Mouse (Mus musculus): ENCODE measurements at regions not wholly inside any gene's neighbourhood (a gene's known extent, or its start where the extent isn't known, plus 50 kb on each side); places are given as distances from the start of the nearest gene placed in this dataset.

DNA sequence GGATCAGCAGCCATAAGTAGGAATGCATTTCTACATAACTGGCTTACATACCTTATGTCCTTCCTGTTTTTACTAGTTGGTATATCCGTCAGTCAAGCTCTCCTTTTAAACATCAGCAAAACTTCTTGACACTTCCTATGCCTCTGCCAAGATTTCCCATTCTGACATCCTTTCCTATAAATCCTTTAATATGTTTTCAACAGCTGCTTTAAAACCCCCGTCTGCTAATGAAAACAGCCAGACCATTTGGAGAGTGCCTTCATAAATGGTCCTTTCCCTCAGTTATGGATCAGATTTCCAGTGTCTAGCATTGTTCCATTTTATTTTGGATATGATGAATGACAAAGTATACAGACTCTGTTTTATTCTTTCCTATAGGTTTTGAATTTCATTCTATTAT, 270.7 kb upstream of the Rgmb start:
- Histone ChIP-seq H3K9me3 (no peaks in the 10 kb centered on the region), H3K36me3 (no peaks in the 10 kb centered on the region), H3K27ac (no peak overlapping the region), H3K9ac (no peak overlapping the region), H3K4me3 (no peak overlapping the region), H3K4me1 (no peaks in the 10 kb centered on the region), H3K4me2 (no peak overlapping the region), H3K27me3 (no peaks in the 10 kb centered on the region)
- ATAC-seq (ENCODE audit: insufficient number of reproducible peaks, insufficient read depth, low FRiP score, low TSS enrichment, low read depth), result no peak
- 47% methylated on average over 2 of the region's 2 CpGs for WGBS

GRCm38 (mm10) chr17:16092952-16093351, 262.1 kb upstream of the Rgmb start:
- H3K4me2 ChIP-seq, result no peak overlapping the region
- no peak overlapping the region for H3K27ac ChIP-seq
- no peak overlapping the region for H3K4me3 ChIP-seq
- no peak for ATAC-seq (ENCODE audit: insufficient number of reproducible peaks, insufficient read depth, low FRiP score, low TSS enrichment, low read depth)
- 82% methylated on average over 4 of the region's 4 CpGs for WGBS
- H3K36me3 ChIP-seq, result no peaks in the 10 kb centered on the region
- H3K9me3 ChIP-seq, result no peaks in the 10 kb centered on the region
- no peaks in the 10 kb centered on the region for H3K27me3 ChIP-seq
- no peak overlapping the region for H3K9ac ChIP-seq
- H3K4me1 ChIP-seq, result no peaks in the 10 kb centered on the region

- no peak overlapping the region for H3K4me3 ChIP-seq
- H3K27ac ChIP-seq, result no peak overlapping the region
- ATAC-seq (ENCODE audit: insufficient number of reproducible peaks, insufficient read depth, low FRiP score, low TSS enrichment, low read depth), result no peak
- H3K36me3 ChIP-seq, result no peaks in the 10 kb centered on the region
- no peak overlapping the region for H3K4me2 ChIP-seq
- WGBS, result 82% methylated on average over 8 of the region's 8 CpGs
- no peaks in the 10 kb centered on the region for H3K27me3 ChIP-seq
- no peak overlapping the region for H3K9ac ChIP-seq
- no peaks in the 10 kb centered on the region for H3K9me3 ChIP-seq
- H3K4me1 ChIP-seq, result no peaks in the 10 kb centered on the region
These were observed 258.9 kb upstream of the Rgmb start for GRCm38 (mm10) chr17:16089619-16090280.

DNA sequence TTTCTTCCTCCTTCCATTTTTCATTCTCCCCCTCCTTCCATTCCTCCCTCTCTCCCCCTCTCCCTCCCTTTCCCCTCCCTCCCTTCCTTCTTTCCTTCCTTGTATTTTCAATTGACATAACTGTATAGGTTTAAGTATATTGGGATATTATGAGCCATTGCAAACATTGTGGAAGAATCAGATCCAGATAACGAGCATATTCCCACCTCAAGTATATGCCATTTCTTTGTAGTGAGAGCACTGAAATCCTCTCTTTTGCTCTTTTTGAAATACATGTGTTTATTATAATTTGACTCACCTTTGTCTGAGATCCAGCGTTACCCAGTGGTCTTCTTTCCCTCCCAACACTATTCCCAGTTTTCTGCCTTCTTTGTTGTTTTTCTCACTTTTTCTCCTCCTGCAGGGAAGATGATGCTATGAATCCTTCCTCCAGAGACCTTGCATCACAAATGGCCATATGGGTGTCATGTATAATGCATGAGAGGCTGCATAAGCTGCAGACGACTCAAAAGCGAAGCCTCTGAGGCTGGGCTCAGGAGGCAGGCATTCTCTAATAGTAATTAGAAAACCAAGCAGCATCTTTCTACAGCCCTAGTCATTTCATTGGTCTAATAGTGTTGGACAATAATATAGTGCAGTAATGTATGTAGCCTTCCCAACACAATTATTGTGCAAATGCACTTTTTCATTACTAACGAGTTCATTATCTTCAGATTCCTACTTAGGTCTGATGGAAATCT, 258.2 kb upstream of the Rgmb start:
- no peak overlapping the region for H3K4me2 ChIP-seq
- ATAC-seq (ENCODE audit: insufficient number of reproducible peaks, insufficient read depth, low FRiP score, low TSS enrichment, low read depth), result no peak
- no peaks in the 10 kb centered on the region for H3K4me1 ChIP-seq
- WGBS, result 70% methylated on average over 5 of the region's 5 CpGs
- no peak overlapping the region for H3K27ac ChIP-seq
- no peaks in the 10 kb centered on the region for H3K27me3 ChIP-seq
- H3K36me3 ChIP-seq, result no peaks in the 10 kb centered on the region
- no peak overlapping the region for H3K4me3 ChIP-seq
- H3K9me3 ChIP-seq, result no peaks in the 10 kb centered on the region
- no peak overlapping the region for H3K9ac ChIP-seq

GRCm38 (mm10) chr17:16087046-16087445, 256.2 kb upstream of the Rgmb start:
- H3K9ac ChIP-seq, result no peak overlapping the region
- 61% methylated on average over 2 of the region's 2 CpGs for WGBS
- ATAC-seq (ENCODE audit: insufficient number of reproducible peaks, insufficient read depth, low FRiP score, low TSS enrichment, low read depth), result no peak

GRCm38 (mm10) chr17:16082842-16083241, 252.0 kb upstream of the Rgmb start:
- no peak for ATAC-seq (ENCODE audit: insufficient number of reproducible peaks, insufficient read depth, low FRiP score, low TSS enrichment, low read depth)
- WGBS, result 86% methylated on average over 3 of the region's 3 CpGs
- Histone ChIP-seq H3K4me3 (no peak overlapping the region), H3K9ac (no peak overlapping the region), H3K27me3 (no peaks in the 10 kb centered on the region), H3K27ac (no peak overlapping the region), H3K4me1 (no peaks in the 10 kb centered on the region), H3K9me3 (no peaks in the 10 kb centered on the region), H3K4me2 (no peak overlapping the region), H3K36me3 (no peaks in the 10 kb centered on the region)

More at GRCm38 (mm10) chr17:16087046-16087445, 256.2 kb upstream of the Rgmb start:
- H3K4me2 ChIP-seq, result no peak overlapping the region
- H3K27ac ChIP-seq, result no peak overlapping the region
- H3K4me3 ChIP-seq, result no peak overlapping the region
- no peaks in the 10 kb centered on the region for H3K9me3 ChIP-seq
- H3K4me1 ChIP-seq, result no peaks in the 10 kb centered on the region
- H3K36me3 ChIP-seq, result no peaks in the 10 kb centered on the region
- no peaks in the 10 kb centered on the region for H3K27me3 ChIP-seq

DNA sequence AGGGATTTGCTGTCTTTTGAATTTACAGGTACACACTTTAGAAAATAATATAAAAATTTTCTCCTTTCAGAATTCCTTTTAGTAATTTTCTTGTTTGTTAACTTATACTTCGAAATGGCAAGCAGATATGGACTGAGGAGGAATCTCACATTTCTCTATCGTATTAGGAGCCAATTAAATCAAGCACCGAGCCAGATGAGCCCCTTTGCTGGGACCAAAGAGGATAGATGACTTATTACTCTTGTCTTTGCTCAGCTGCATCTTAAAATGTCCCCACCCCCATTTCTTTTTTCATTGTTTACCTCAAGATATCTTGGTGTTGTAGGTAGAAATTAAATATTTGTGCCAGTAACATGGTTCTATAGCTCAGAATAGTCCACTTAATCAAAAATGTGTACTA, 247.7 kb upstream of the Rgmb start:
- Histone ChIP-seq H3K9ac (no peak overlapping the region), H3K4me2 (no peak overlapping the region), H3K4me3 (no peak overlapping the region), H3K9me3 (no peaks in the 10 kb centered on the region), H3K27ac (no peak overlapping the region), H3K27me3 (no peaks in the 10 kb centered on the region), H3K36me3 (no peaks in the 10 kb centered on the region), H3K4me1 (no peaks in the 10 kb centered on the region)
- no peak for ATAC-seq (ENCODE audit: insufficient number of reproducible peaks, insufficient read depth, low FRiP score, low TSS enrichment, low read depth)
- WGBS, result 76% methylated on average over 3 of the region's 3 CpGs

DNA sequence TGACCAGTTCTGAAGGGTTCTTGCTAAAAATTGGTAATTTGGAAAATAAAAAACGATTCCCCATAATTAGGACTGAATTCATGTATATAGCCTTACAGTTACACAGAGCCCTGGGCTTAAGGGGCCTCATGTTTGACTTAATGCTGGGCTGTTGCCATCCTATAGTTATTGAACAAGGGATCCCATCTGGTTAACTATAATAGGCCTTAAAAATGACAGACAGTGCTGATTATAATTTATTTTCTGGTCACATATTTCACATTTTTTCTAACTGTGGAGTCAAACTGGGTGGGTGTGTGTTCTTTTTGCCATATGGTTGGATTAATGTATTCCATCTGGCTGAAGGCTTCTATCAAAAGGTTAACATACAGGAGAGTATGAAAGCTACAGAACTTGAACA, 238.5 kb upstream of the Rgmb start:
- ATAC-seq (ENCODE audit: insufficient number of reproducible peaks, insufficient read depth, low FRiP score, low TSS enrichment, low read depth), result no peak
- Histone ChIP-seq H3K27me3 (no peaks in the 10 kb centered on the region), H3K36me3 (no peaks in the 10 kb centered on the region), H3K4me1 (no peaks in the 10 kb centered on the region), H3K4me3 (no peak overlapping the region), H3K27ac (no peak overlapping the region), H3K4me2 (no peak overlapping the region), H3K9ac (no peak overlapping the region), H3K9me3 (no peaks in the 10 kb centered on the region)
- WGBS, result 30% methylated on average over 1 of the region's 1 CpGs

DNA sequence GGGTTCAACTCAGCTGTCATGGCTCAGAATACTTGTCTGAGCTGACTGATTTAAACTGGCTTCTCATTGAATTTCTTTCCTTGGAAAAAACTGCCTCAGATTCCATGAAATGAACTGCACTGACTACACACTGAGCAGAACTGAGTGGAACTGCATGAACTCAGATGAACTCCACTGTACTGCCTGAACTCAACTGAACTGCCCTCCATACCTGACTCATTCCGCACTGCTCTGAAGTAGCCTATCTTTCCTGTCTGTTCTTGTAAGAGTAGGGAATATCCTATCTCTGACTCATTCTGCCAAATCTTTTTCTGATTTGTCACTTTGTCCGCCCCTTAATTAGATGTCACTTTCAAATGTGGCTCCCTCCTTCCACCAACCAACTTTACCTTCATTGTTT, 237.0 kb upstream of the Rgmb start:
- Histone ChIP-seq H3K36me3 (no peaks in the 10 kb centered on the region), H3K27me3 (no peaks in the 10 kb centered on the region), H3K4me2 (no peak overlapping the region), H3K9me3 (no peaks in the 10 kb centered on the region), H3K4me3 (no peak overlapping the region), H3K9ac (no peak overlapping the region), H3K4me1 (no peaks in the 10 kb centered on the region), H3K27ac (no peak overlapping the region)
- WGBS, result 92% methylated on average over 2 of the region's 2 CpGs
- no peak for ATAC-seq (ENCODE audit: insufficient number of reproducible peaks, insufficient read depth, low FRiP score, low TSS enrichment, low read depth)

- Histone ChIP-seq H3K9me3 (no peaks in the 10 kb centered on the region), H3K36me3 (no peaks in the 10 kb centered on the region), H3K4me1 (no peaks in the 10 kb centered on the region), H3K27ac (no peak overlapping the region), H3K4me3 (no peak overlapping the region), H3K4me2 (no peak overlapping the region), H3K9ac (no peak overlapping the region), H3K27me3 (no peaks in the 10 kb centered on the region)
- WGBS, result 11% methylated on average over 3 of the region's 3 CpGs
- ATAC-seq (ENCODE audit: insufficient number of reproducible peaks, insufficient read depth, low FRiP score, low TSS enrichment, low read depth), result no peak
These were observed 223.6 kb upstream of the Rgmb start for GRCm38 (mm10) chr17:16054481-16054880.

DNA sequence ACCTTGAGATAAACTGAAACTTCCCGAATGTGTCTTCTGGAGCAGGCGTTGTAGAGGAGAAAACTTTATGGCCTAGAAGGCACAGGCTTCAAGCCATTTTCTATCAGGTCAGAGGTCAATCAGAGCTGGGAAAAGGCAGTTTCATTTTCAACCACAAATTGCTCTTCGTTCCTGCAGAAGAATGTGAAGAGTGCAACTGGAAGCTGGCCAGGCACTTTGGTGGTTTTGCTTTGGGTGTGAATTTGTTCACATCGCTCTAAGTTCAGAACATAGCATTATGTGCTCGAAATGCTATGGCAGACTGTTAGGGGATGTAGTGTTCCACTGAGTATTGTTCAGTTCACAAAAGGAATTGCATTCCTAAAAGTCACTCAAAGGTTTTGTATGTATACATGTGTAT, 220.9 kb upstream of the Rgmb start:
- Histone ChIP-seq H3K9me3 (no peaks in the 10 kb centered on the region), H3K27me3 (no peaks in the 10 kb centered on the region), H3K9ac (no peak overlapping the region), H3K36me3 (no peaks in the 10 kb centered on the region), H3K27ac (no peak overlapping the region), H3K4me3 (no peak overlapping the region), H3K4me2 (no peak overlapping the region), H3K4me1 (no peaks in the 10 kb centered on the region)
- 37% methylated on average over 5 of the region's 5 CpGs for WGBS
- no peak for ATAC-seq (ENCODE audit: insufficient number of reproducible peaks, insufficient read depth, low FRiP score, low TSS enrichment, low read depth)

DNA sequence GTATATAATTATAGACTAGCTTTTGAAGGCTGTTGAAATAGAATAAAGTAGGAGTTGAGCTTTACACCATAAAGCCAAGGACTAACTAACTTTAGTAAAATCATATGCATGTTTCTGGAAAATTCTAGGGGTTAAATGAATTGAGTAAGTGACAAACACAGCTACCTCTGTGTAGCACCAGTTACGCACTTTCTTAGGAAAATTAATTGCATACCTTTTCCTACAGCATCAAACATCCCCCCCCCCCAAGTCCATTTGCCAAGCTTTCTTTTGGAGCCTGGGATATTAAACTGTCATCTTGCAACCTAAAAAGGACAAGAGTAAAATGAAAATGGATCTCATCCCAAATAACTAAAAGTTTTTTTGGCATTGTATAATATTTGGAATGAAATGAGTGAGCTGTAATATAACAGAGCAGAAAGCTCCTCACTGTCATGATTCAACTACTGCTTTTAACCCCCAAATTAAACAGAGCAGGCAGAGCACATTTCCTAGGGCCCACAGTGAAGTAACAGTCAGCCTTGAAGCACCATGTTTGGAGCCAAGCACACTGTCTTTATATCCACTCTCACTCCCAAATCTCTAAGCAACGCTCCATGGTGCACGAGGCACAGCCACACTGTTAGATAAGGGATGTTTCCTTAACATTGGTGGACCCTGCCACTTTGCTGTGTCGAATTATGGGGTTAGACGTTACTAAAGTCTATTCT, 210.9 kb upstream of the Rgmb start:
- Histone ChIP-seq H3K4me3 (no peak overlapping the region), H3K36me3 (no peaks in the 10 kb centered on the region), H3K27ac (no peak overlapping the region), H3K9ac (no peak overlapping the region), H3K4me1 (no peaks in the 10 kb centered on the region), H3K4me2 (no peak overlapping the region), H3K9me3 (no peaks in the 10 kb centered on the region), H3K27me3 (no peaks in the 10 kb centered on the region)
- ATAC-seq (ENCODE audit: insufficient number of reproducible peaks, insufficient read depth, low FRiP score, low TSS enrichment, low read depth), result no peak
- WGBS, result 81% methylated on average over 5 of the region's 5 CpGs

Measured in embryonic facial prominence, embryonic 13.5 days (tissue).